Mouse (Mus musculus): Measurements from ENCODE around the gene Hrh1.

DNA sequence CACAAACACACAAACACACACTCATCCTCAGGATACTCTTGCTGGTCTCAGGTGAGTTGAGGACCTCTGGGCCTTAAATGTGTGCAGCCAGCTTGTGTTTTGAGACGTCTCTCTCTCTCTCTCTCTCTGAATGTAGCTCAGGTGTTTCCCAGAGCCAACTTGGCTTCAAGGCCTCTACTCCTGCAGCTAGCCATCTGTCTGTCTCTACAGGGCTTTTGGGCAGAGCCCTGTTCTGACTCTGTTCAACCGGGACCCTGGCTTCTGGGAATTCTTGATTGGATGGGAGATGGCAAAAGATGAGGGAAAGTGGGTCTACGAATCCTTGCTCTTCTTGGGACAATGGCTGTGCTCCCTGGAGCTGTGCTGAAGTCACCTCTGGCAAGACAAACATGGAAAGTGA, 91.6 kb downstream of the Hrh1 start:
- TF ChIP-seq CTCF (IDR thresholded peaks at IDR 0.05; ENCODE audit: control insufficient read depth, insufficient read depth, low read length) = no peak
- no peak for TF ChIP-seq POLR2A (IDR thresholded peaks at IDR 0.05; ENCODE audit: borderline replicate concordance, control insufficient read depth, low read depth, low read length)

Data from bone marrow, adult 2 months (tissue).